8 mouse cellular contexts compared by ENCODE assay signal in the genomic region with DNA sequence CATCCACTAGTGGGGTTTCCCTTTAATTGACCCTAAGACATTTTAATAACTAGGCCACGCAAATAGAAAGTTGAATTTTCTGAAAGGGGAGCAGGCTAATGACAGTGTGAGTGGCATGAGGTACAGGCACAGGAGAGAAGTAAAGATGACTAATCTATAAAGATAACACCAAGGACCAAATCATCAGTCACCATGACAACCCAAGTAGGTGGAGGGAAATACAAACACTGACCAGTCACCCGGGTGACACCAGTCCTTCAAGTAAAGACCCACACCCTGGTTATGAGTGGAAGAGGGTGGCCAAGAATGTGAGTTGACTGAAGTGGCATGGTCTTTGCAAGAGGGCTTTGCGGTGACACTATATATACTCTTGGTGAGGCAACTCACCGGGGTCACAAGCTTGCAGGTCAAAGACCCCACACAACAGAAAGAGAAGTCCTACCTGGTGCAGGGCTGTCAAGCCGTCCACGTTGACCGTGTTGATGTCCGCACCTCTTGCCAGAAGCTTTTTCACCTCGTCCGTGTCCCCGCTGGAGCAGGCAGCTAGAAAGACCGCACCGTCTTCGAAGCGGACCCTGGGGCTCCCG. TPM values are rescaled to one million over a fixed set of nuclear protein-coding genes. Genes with fewer than 3 reads are reported as not detected.
A peak's percentile ranks its signal among the peaks of the same experiment; 100 is the strongest.
DNase-seq lines count a peak whose midpoint lies in the region; ATAC-seq and TF ChIP-seq lines count a peak whose summit lies in the region.

No protein-coding gene starts in this region.

- peak; percentile 59 for ATAC-seq in kidney, embryonic 14.5 days (ENCODE audit: low FRiP score, low TSS enrichment)
- ATAC-seq in heart, embryonic 13.5 days (ENCODE audit: extremely low read depth, insufficient number of reproducible peaks, low FRiP score, low TSS enrichment): no peak
- ATAC-seq in liver, postnatal 0 days: peak; percentile 53
- ATAC-seq in stomach, embryonic 14.5 days (ENCODE audit: insufficient number of reproducible peaks, insufficient read depth, low FRiP score, low read depth): peak; percentile 34; the same call in 1 of the 2 replicates

- no peaks in the 10 kb centered on the region for H3K36me3 ChIP-seq in kidney, embryonic 14.5 days (ENCODE audit: control insufficient read depth, insufficient read depth, low read length)
- peaks cover 5% of the 10 kb centered on the region; the same call in 1 of the 2 replicates for H3K36me3 ChIP-seq in heart, embryonic 13.5 days
- H3K36me3 ChIP-seq in liver, postnatal 0 days (replicated peaks; ENCODE audit: insufficient read depth, low read length): no peaks in the 10 kb centered on the region
- H3K36me3 ChIP-seq in stomach, embryonic 14.5 days (ENCODE audit: control insufficient read depth, insufficient read depth, low read length): no peaks in the 10 kb centered on the region

- peak overlapping the region; percentile 64 for H3K4me3 ChIP-seq in kidney, embryonic 14.5 days (ENCODE audit: low read length)
- H3K4me3 ChIP-seq in heart, embryonic 13.5 days: peak overlapping the region; percentile 90
- peak overlapping the region; percentile 77 for H3K4me3 ChIP-seq in liver, postnatal 0 days (ENCODE audit: low read depth, low read length)
- H3K4me3 ChIP-seq in stomach, embryonic 14.5 days (ENCODE audit: low read depth, low read length): peak overlapping the region; percentile 87

- H3K9ac ChIP-seq in kidney, embryonic 14.5 days (ENCODE audit: low read depth, low read length): peak overlapping the region; percentile 86
- H3K9ac ChIP-seq in heart, embryonic 13.5 days: peak overlapping the region; percentile 95
- peak overlapping the region; percentile 78 for H3K9ac ChIP-seq in liver, postnatal 0 days (replicated peaks)
- peak overlapping the region; percentile 84 for H3K9ac ChIP-seq in stomach, embryonic 14.5 days (replicated peaks; ENCODE audit: low read depth, low read length)

- H3K4me1 ChIP-seq in kidney, embryonic 14.5 days (ENCODE audit: control insufficient read depth, insufficient read depth, low read length): no peaks in the 10 kb centered on the region
- H3K4me1 ChIP-seq in heart, embryonic 13.5 days: peaks cover 42% of the 10 kb centered on the region
- H3K4me1 ChIP-seq in liver, postnatal 0 days (ENCODE audit: insufficient read depth): peaks cover 10% of the 10 kb centered on the region
- peaks cover 5% of the 10 kb centered on the region; the same call in 1 of the 2 replicates for H3K4me1 ChIP-seq in stomach, embryonic 14.5 days (ENCODE audit: control insufficient read depth, insufficient read depth, low read length)

- H3K27ac ChIP-seq in kidney, embryonic 14.5 days (ENCODE audit: low read depth, low read length): peak overlapping the region; percentile 76; the same call in 1 of the 2 replicates
- H3K27ac ChIP-seq in heart, embryonic 13.5 days (replicated peaks): peak overlapping the region; percentile 92
- H3K27ac ChIP-seq in liver, postnatal 0 days (ENCODE audit: low read depth): peak overlapping the region; percentile 78
- H3K27ac ChIP-seq in stomach, embryonic 14.5 days (ENCODE audit: low read length): peak overlapping the region; percentile 80

- peak overlapping the region; percentile 72 for H3K4me2 ChIP-seq in kidney, embryonic 14.5 days (replicated peaks; ENCODE audit: low read depth, low read length)
- H3K4me2 ChIP-seq in heart, embryonic 13.5 days: peak overlapping the region; percentile 82
- H3K4me2 ChIP-seq in liver, postnatal 0 days (ENCODE audit: low read depth, low read length): peak overlapping the region; percentile 95
- H3K4me2 ChIP-seq in stomach, embryonic 14.5 days (replicated peaks; ENCODE audit: low read depth, low read length): peak overlapping the region; percentile 85

- DNase-seq in kidney, postnatal 14 days: no peak
- peak; percentile 46 for DNase-seq in adrenal gland, postnatal 10 days
- no peak for DNase-seq in liver, postnatal 0 days
- no peak for DNase-seq in thymus, postnatal 10 days (ENCODE audit: low spot score in 2 of 2)
- DNase-seq in thymus, postnatal 14 days: no peak

- 5% methylated on average over 16 of the region's 16 CpGs for WGBS in kidney, embryonic 14.5 days
- WGBS in heart, embryonic 13.5 days: 3% methylated on average over 16 of the region's 16 CpGs
- WGBS in liver, postnatal 0 days (ENCODE audit: insufficient replicate concordance): 6% methylated on average over 15 of the region's 16 CpGs
- WGBS in stomach, embryonic 14.5 days: 2% methylated on average over 16 of the region's 16 CpGs

- no peaks in the 10 kb centered on the region for H3K27me3 ChIP-seq in kidney, embryonic 14.5 days (ENCODE audit: control insufficient read depth, insufficient read depth, low read length)
- no peaks in the 10 kb centered on the region for H3K27me3 ChIP-seq in heart, embryonic 13.5 days (replicated peaks)
- no peaks in the 10 kb centered on the region for H3K27me3 ChIP-seq in liver, postnatal 0 days (ENCODE audit: insufficient read depth, low read length)
- no peaks in the 10 kb centered on the region for H3K27me3 ChIP-seq in stomach, embryonic 14.5 days (ENCODE audit: control insufficient read depth, insufficient read depth, low read length)

- no peak for TF ChIP-seq CTCF in liver, postnatal 0 days (IDR thresholded peaks at IDR 0.05; ENCODE audit: low read depth)

- H3K9me3 ChIP-seq in kidney, embryonic 14.5 days (ENCODE audit: control insufficient read depth, low read length): no peaks in the 10 kb centered on the region
- no peaks in the 10 kb centered on the region for H3K9me3 ChIP-seq in heart, embryonic 13.5 days
- H3K9me3 ChIP-seq in liver, postnatal 0 days (ENCODE audit: low read length): no peaks in the 10 kb centered on the region
- H3K9me3 ChIP-seq in stomach, embryonic 14.5 days (ENCODE audit: control insufficient read depth, low read depth, low read length): no peaks in the 10 kb centered on the region

- no peak for TF ChIP-seq EP300 in liver, postnatal 0 days (IDR thresholded peaks at IDR 0.05; ENCODE audit: low read depth)

RNA-seq across cellular contexts. Expression of a gene that starts 0.6 kb away (rescaled TPM):
- polyA plus RNA-seq in kidney, embryonic 14.5 days (2014; fragmentation: Nextera tagmentation; extraction: Ambion mirVana): 4.8 and 7.6 TPM in 2 replicates
- 10 to 100 TPM; 16.7 to 32.8 TPM for total RNA-seq in adrenal gland, postnatal 10 days (2021)
- 20.3 and 20.4 TPM in 2 replicates for polyA plus RNA-seq in heart, embryonic 13.5 days (2015; fragmentation: Nextera tagmentation; extraction: Ambion mirVana)
- 0.93 and 1.4 TPM in 2 replicates for polyA plus RNA-seq in liver, postnatal 0 days (2015; fragmentation: Nextera tagmentation; extraction: Ambion mirVana)
- polyA plus RNA-seq in stomach, embryonic 14.5 days (2014; fragmentation: Nextera tagmentation; extraction: Ambion mirVana): 28.9 and 32.8 TPM in 2 replicates

RNA-seq across cellular contexts. Expression of a gene that starts 7.2 kb away (rescaled TPM):
- polyA plus RNA-seq in kidney, embryonic 14.5 days (2014; fragmentation: Nextera tagmentation; extraction: Ambion mirVana): 40.6 and 50.3 TPM in 2 replicates
- total RNA-seq in adrenal gland, postnatal 10 days (2021): 1 to 10 TPM; 5.1 to 6.6 TPM
- 42.5 and 51.5 TPM in 2 replicates for polyA plus RNA-seq in heart, embryonic 13.5 days (2015; fragmentation: Nextera tagmentation; extraction: Ambion mirVana)
- polyA plus RNA-seq in liver, postnatal 0 days (2015; fragmentation: Nextera tagmentation; extraction: Ambion mirVana): 17.1 and 17.6 TPM in 2 replicates
- 34.2 and 35.1 TPM in 2 replicates for polyA plus RNA-seq in stomach, embryonic 14.5 days (2014; fragmentation: Nextera tagmentation; extraction: Ambion mirVana)
